Mouse (Mus musculus) adipocyte (in vitro differentiated cells): ENCODE measurements at regions not wholly inside any gene's neighbourhood (a gene's known extent, or its start where the extent isn't known, plus 50 kb on each side); places are given as distances from the start of the nearest gene placed in this dataset.

ENCODE experiments used
- DNase-seq: peaks from one replicate; pipeline ENCODE4 v3.0.0-alpha.2; 2016; ENCODE audit warnings: low spot score

DNA sequence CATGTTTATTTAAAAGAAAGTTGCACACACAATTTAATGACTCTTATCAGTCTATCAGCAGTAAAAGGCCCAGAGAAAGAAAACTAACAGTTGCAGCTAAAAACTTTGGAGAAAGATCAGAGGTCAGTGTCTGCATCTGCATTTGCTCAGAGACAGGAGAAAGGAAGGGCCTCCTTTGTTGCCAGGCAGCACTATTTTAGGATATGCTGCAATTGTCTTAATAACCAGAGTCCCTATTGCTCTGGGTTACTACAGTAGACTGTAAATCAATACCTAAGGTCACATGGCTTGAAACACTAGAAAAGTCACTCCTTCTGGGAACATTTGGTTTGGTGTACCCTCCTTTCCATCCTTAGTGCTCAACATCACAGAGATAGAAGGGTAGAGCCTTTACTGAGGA, 175.7 kb downstream of the Hdgfl1 start:
- DNase-seq: no peak

DNA sequence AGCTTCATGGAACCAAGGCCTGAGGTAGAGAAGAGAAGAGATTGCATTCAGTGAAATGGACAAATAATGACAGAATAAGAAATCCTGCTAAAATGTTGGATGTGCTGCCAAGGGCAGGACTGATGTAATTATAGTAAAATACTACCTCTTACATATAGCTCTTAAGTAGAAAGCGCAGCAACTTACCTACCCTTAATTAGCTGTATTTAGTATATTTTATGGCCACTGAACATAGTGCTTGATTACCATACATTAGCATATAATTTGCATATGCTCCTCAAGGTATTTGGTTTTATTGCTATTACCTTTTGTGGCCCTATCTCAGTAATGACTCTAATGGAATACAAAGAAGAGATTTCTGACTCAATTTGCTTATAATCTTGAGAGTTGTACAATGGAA, 176.2 kb downstream of the Hdgfl1 start:
- DNase-seq: no peak

DNA sequence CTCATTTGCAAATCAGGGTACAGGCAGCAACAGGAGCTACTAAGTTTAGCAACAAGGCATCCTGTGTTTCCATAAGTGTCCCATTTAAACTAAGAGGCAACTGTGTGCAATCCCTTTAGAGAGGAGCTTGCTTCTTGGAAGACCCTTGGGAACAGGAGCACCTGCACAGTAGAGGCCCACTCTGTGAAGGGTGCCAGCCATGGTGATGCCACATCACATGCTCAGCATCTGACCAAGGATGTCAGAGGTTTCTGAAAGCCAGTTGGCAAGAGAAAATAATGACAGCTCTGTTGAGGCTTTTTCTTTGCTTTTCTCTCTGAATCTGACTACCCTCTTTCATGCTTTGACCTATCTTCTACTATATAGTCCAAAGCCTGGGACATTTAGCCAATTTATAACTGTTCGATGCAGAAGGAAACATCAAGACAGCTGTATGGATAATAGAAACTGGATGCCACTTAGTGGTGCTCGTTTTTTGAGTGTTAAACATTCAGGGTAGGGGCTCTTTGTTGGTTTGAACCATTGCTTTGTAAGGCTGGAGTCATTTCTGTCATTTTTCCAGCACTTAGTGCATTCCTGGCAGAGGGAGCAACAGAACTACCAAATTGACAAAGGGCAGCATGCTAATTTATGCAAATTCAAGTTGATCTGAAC, 193.9 kb downstream of the Hdgfl1 start:
- no peak for DNase-seq

DNA sequence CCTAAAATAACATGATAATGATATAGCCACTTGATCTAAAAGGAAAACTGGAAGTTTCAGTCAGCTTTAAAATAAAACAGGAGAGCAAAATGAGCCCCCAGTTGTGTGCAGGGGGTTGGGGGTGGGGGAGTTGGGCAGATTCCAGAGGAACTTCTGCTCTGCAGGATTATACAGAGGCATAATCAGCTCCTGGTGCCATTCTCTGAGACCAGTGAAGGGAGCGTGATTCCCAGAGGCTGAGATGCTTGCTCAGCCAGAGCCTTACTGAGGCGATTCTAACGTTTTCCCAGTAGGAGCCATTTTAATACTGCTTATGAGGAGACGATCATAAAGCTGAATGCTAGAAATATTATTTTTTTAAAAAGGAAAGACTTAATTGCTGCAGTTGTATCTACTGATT, 200.5 kb downstream of the Hdgfl1 start:
- DNase-seq: no peak

DNA sequence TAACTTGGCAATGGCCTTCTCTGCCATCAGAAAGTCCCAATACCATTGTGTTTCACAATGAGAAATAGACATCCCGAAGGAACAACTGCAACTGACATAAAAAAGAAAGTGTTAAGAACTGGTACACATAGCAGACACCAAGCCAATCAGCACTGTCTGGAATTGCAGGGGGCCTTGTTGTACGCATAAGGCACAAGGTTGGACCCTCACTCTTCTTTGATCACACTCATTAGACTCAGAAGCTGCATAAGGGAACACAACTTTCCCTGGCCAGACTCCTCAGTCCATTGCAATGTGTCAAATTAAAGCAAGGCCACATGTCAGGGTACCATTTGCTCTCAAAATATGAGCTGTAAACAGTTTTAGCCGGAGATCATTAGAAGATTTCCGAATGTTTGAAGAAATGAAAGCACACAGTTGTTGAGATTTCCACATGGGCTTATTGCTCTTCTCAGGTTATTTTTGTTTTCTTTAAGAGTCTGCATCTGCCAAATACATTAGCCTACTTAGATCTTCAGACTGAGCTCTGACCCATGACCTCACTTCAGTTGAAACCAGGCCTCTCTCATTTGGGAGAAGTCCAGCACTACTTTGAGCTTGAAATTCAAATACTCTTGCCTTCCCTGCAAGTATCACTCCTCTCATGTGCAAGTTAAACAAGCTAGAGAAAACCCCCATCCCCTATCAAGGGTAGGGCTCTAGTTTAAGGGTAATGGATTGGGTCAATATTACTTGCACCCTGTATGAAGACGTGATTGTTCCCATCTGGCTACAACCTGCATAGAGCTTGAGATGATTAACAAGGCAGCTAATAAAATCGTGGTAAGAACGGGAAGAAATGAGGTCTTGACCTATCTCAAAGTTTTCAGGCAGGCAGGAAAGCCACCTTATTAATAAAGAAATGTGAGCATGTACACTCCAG, 204.8 kb downstream of the Hdgfl1 start:
- peak; percentile 28 for DNase-seq

DNA sequence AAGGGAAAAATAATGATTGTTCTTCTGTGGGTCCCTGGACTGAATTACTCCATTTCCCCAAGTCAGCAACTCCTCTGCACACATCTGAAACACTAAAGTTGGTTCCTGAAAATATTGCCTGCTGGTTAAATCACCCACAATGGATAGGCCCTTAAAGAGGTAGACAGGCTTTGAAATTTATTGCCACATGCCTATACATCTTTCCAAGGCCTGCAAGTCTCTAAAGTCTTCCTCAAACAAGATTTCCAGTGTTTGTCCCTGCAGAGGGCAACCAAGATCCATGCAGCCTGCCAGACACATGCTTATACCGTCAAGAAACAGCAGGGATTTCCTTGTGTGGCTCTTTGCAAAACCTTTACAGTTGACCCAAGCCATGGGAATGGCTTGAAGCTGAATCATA, 211.6 kb downstream of the Hdgfl1 start:
- peak; percentile 38 for DNase-seq

DNA sequence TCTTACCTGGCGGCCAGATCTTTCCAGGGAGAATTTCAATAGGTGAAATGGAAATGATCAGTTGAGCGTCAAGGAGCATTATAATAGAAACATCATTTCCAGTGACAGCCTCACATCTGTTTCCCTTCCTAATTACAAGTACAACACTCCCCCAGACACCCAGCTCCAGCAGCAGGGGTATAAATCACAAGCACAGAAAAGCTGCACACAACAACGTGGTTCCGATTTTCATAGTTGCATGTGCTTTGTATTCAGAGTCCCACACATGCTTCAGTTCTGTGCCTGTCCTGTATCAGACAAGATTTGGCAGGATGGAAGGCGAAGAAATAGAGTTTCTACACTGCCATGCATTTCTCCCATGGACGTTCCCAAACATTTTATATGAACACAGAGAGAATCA, 215.7 kb downstream of the Hdgfl1 start:
- no peak for DNase-seq

DNA sequence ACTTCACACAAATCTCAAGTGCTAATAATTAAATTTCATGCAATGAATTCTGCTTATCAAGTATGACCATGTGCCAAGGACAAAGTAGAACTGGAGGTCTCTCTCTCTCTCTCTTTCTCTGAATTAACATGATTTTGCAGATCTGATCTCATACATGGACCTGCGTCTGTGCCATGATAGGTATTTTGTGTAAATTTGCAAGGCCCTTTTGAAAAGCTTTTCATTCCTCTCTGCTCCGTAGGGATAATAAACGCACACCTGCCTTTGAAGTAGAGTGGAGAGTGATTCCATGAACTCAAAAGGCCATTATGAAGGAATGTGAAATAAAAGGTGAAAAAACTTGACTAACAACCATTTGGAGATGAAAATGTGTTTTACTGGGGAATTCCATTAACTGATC, 217.8 kb downstream of the Hdgfl1 start:
- DNase-seq: no peak

DNA sequence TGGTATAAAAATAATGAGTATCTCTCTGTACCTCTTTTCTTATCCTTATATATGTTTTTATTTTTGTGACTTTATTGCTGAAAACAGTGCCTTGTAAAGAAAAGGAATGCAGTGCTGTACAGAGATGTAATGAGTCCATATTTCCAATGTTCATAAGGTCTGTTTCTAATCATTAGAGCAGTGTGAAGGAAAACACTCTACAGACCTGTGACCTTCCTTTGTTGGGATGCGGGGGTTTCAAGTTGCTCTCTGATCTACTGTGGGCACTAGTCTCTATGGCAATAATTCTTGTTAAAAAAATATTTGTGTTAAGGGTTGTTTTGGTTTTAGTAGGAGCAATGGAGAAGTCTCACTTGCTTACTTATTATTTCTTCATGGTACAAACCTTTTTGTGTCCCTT, 231.0 kb downstream of the Hdgfl1 start:
- no peak for DNase-seq

DNA sequence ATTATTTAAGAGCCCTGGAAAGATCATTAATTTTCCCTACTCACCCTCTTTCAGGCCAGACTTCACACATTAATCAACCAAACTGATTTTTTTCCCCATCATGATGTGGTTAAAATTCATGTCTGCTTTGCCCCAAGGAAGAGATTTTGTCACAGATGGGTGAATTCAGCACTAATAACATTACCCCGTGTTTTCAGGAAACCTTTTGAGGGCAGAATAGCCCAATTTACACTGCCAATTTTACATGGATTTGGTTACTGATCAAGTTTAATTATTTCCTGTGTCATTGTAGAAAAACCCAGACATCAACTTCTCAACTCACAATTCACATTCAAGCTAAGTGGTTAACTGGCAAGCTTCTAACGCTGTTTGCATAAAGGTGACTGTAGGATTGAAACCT, 233.4 kb downstream of the Hdgfl1 start:
- DNase-seq: no peak

DNA sequence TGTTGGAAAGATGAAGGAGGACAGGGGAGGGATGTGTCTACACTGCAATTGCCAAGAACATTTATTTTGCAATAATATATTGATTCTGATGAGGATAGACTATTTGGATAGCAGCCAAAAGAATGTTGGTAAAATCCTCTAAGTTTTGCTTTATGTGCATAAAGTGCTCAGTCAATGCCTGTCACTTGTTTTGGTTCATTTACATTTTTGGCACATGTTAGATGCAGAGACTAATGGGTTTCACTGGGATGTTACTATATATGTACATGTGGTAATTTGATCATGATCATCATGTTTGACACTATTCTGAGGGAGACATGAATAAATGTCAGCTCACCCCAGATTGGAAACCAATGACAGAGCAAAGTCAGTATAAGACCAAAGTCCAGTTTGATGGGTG, 237.2 kb downstream of the Hdgfl1 start:
- no peak for DNase-seq

DNA sequence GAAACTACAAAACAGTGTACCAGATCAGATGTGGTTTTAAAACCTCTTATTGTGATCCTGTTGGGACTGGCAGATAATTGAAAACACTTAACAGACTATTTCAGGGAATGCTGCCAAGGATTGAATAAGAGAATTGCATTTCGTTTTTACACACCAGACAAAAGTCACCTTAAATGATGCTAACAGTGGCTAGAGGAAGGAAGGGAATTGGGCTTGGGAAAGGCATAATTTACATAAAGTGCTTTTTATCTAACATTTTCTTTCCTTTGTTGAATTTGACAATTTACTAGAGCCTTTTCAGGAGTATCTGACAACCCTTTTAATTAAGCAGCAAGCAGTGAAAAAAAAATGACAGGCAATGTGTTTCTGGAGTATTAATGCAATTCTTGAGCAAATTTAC, 250.9 kb downstream of the Hdgfl1 start:
- DNase-seq: no peak

DNA sequence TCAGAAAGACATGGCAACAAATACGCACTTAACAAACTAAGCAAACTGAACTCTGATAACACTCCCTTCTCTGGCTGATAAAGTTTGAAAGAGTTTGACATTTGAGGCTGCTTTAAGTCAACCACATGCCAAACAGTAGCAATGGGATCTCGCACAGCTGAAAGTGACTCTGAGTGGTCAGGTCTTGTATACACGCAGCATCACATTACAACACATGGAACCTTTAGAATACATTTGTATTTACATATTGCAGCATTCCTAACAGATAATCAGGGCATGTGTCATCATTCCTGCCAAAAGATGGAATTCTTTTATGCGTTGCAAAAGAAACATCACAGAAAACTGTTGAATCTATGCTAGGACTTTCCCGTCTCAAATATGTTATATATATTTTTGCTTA, 251.5 kb downstream of the Hdgfl1 start:
- no peak for DNase-seq

DNA sequence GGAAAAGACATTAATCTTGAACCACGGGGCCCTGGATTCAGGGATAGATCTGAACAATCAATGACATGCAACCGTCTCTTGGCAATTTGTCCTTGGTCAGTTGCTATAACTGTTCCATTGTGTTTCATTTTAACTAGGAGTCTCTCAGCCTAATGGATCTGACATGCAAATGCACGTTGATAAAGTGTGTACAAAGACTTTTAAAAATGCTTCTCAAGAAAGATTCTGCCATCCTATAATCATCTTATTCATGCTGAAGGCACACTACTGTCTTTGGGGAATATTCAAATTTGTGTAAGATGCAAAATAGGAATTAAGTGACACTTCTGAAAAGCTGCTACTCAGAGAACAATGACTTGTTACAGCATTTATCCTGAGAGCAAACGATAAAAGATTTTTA, 252.3 kb downstream of the Hdgfl1 start:
- no peak for DNase-seq

DNA sequence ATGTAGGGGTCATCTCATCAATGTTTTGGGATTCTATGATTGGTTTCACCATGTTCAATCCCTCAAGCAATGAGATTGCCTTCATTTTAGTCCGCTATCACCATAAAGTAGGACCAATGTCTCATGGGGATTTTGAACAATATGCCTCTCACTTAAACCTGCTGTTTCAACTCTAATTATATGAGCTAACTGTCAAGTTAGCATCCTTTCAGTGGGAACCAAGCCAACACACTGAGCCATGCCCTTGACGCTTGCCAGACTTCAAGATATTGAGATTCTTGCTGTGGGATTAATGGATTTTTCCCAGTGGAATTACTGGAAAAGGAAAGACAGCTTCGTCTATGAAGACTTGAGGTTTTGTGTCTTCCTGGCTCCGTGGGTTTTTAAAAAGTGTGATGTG, 259.5 kb downstream of the Hdgfl1 start:
- DNase-seq: no peak

DNA sequence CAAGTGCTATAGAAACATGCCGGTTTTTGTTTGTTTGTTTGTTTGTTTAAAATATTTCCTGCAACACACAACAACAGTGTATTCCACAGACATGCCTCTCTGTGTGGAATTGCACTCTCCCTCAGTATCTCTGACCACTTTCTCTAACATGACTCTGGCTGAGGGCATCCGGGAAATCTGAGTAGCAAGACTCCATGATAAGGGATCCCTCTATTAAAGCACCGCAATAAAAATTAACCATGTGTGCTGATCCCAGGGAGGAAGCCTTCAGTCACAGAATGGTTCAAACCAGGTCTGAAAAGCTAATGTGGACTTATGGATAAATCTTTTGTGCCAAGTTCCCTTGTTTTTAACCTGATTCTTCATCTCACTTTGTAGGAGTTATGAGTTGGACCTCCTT, 260.1 kb downstream of the Hdgfl1 start:
- DNase-seq: no peak

DNA sequence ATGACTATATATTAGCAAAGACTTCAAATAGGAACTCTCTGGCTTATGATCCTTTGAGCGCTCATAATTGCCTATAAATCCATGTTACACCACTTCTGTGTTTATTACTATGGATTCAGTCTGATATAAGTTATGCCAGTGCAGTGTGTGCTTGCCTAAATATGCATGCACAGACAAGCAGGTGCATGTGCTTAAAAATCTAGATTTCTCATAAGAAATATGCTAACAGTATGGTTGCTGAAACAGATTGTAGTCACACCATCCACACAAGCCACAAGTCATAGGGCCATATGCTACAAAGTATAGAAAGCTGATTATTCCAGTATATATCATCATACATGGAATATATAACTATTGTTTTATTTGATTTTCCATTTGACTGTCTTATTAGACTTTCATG, 266.2 kb downstream of the Hdgfl1 start:
- no peak for DNase-seq

DNA sequence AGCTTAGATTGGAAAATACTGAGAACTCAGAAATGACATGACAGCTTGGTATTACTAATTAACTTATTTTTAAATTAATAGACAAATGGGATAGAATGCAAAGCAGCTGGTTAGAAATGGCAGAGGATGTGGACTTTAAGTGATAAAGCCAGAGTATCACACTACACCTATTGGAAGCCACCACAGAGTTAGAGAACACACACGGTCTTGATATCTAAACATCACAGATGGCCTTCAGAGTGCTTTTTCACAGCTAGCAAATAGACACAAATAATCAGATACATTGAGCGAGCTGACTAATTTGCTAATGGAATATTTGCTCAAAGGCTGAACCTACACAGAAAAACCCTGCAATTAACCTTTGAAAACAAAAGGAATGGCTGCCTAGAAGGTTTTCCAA, 272.9 kb downstream of the Hdgfl1 start:
- DNase-seq: no peak

DNA sequence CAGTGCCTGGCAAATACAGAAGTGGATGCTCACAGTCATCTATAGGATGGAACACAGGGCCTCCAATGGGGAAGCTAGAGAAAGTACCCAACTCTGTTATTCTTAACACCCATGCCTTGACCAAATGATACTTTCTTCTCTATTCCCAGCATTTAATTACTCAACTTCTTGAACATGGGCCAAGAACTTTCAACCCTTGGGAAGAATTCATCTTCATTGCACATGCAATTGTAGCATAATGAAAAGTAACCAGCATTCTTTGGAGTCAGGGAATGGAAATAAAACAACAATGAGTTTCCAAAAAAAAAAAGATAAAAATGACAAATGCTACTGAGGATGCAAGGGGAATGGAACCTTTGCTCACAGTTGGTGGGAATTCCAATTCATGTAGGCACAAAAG, 274.1 kb downstream of the Hdgfl1 start:
- peak; percentile 74 for DNase-seq

DNA sequence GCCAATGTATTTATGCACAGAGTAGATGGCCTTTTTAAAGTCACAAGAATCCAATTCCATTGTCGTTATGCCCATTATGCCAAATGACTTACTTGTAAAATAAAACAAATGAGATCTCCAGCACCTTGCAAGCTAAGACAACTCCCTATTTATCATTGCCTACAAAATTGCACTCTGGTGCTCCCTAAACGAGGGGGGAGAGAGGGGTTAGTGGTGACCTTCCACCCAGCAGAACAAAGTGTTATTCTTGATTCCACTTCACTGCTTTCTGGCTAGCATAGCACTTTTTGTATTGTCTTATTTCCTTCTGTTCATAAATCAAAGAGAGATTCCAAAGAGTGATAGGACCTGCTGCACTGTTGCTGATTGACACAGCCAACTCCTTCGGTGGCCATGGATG, 300.6 kb downstream of the Hdgfl1 start:
- no peak for DNase-seq

DNA sequence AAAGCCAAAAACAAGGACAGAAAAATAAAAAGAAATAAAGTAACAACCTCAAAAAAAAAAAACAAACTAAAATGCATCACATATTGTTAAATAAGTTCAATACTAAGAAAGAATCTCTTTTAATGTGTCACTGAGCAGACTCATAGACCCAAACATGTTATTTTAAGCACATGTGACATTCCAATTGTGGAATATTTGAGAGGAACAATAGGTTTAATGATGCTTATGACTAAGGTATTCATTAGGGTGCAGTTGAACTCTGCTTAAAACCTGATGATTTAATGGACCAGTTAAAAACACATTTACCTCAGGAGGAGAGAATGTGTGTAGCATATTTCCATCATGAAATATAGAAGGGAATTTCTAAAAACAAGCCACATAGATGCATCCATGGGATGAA, 302.4 kb downstream of the Hdgfl1 start:
- no peak for DNase-seq

DNA sequence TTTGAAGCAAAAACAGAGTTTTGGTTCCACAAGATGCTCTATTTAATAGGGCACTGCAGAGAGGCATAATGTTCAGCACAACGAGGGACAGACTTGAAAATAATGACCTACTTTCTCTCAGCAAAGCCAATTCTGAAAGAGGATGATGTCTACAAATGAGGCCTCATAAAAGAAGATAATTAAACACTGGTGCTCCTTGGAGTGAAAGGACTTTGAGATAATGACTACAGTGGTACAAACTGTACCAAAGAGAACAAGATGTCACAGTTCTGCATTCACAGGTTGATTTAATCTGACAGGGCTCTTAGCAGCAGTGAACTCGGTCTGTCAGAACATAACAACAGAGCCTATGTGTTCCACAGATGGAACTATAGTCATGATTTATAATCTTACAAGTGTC, 305.4 kb downstream of the Hdgfl1 start:
- no peak for DNase-seq

DNA sequence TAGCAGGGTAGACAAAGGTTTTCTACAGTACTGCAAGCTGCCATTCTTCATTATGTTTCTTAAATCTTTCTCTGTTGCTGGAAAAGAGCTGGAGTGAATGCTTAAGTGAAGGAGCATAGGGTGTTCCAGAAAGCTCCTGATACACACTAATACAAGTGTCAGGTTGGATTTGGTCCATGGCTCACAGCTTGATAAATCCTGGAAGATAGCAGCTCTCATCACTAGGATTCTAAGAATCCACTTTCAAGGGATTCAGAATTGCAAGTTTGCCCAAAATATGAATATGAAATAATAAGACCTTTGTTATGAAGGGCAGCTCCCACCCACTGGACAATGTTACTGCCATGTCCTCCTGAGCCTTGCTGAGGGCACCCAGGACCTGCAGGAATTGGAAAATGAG, 305.9 kb downstream of the Hdgfl1 start:
- DNase-seq: no peak
